Mouse (Mus musculus) forebrain, embryonic 11.5 days (tissue): ENCODE results near the gene Cnbp. TPM values are rescaled to one million over a fixed set of nuclear protein-coding genes. Genes with fewer than 3 reads are reported as not detected.
A peak's percentile ranks its signal among the peaks of the same experiment; 100 is the strongest.

Source experiments
- ATAC-seq: fragments of 200-750 bp; cut with Nextera tagmentation; replicated peaks from 2 replicates; pipeline ENCODE4 v1.8.0; 2017; ENCODE audit warnings: moderate TSS enrichment; ENCODE audit not compliant: low FRiP score
- DNase-seq: peaks from one replicate; pipeline ENCODE4 v3.0.0-alpha.2; 2017; ENCODE audit warnings: low spot score
- H3K27ac ChIP-seq: fragments of 300-500 bp; sonication (generic); 2 replicates; pipeline ENCODE4 v1.5.1; 2014; ENCODE audit warnings: low read depth, low read length
- H3K27me3 ChIP-seq: fragments of 300-500 bp; sonication (generic); 2 replicates; pipeline ENCODE4 v1.6.1; 2014; ENCODE audit warnings: mild to moderate bottlenecking, low read length, mixed read lengths; ENCODE audit not compliant: control insufficient read depth, insufficient read depth
- H3K36me3 ChIP-seq: fragments of 300-500 bp; sonication (generic); 2 replicates; pipeline ENCODE4 v1.6.1; 2014; ENCODE audit warnings: mild to moderate bottlenecking, low read length, moderate library complexity, mixed read lengths; ENCODE audit not compliant: control insufficient read depth, insufficient read depth
- H3K4me1 ChIP-seq: fragments of 300-500 bp; sonication (generic); replicated peaks from 2 replicates; pipeline ENCODE4 v1.6.1; 2014; ENCODE audit warnings: low read length, mixed read lengths; ENCODE audit not compliant: control insufficient read depth, insufficient read depth
- H3K4me2 ChIP-seq: fragments of 300-500 bp; sonication (generic); 2 replicates; pipeline ENCODE4 v1.6.1; 2014; ENCODE audit warnings: low read depth, mild to moderate bottlenecking, low read length, moderate library complexity, mixed read lengths; ENCODE audit not compliant: severe bottlenecking
- H3K4me3 ChIP-seq: fragments of 300-500 bp; sonication (generic); 2 replicates; pipeline ENCODE4 v1.5.1; 2014; ENCODE audit warnings: low read depth, low read length
- H3K9ac ChIP-seq: fragments of 300-500 bp; sonication (generic); 2 replicates; pipeline ENCODE4 v1.6.1; 2014; ENCODE audit warnings: low read length
- H3K9me3 ChIP-seq: fragments of 300-500 bp; sonication (generic); 2 replicates; pipeline ENCODE4 v1.6.1; 2016; ENCODE audit warnings: low read length, mixed read lengths; ENCODE audit not compliant: control insufficient read depth
- WGBS: fragments of 180-500 bp; shearing (Covaris S2); extraction: QIAGEN DNeasy Blood & Tissue Kit; methylation state at CpG from one replicate; pipeline ENCODE4 v1.1.7; 2014; 5-methylcytosine and 5-hydroxymethylcytosine counted together
- polyA plus RNA-seq: library from polyadenylated mRNA; unstranded; fragments of >200 nt; fragmentation: Nextera tagmentation; extraction: Ambion mirVana; gene quantifications from 2 replicates; pipeline ENCODE4 v1.2.1, GENCODE M21; 2014

Cnbp gene
- polyA plus RNA-seq, 1 experiment from 2014 or later: 1,299 TPM

DNA sequence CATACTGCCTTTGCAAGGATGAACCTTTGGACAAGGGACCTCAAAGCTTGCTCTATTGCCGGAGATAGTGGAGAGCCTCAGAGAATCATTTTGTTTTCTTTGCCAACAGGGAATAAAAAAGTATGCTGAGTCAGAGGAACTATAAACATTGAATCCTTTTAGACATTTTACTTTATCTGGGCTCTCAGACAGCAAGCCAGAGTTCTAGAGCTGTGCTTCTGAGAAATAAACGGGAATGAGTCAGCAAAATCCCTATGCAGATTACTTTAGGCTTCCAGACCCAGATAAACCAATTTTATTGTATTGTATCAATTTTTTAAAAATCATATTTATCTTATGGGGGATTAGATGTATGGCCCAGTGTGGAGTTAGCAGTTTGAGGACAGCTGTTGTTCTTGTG lies 16.4 kb upstream of the Cnbp start:
- H3K4me1 ChIP-seq: no peaks in the 10 kb centered on the region
- H3K9ac ChIP-seq: no peak overlapping the region
- no peaks in the 10 kb centered on the region for H3K9me3 ChIP-seq
- no peaks in the 10 kb centered on the region for H3K36me3 ChIP-seq
- no peak overlapping the region for H3K4me2 ChIP-seq
- DNase-seq (no peak), ATAC-seq (no peak)
- WGBS: 79% methylated on average over 2 of the region's 2 CpGs
- H3K27ac ChIP-seq: no peak overlapping the region
- no peaks in the 10 kb centered on the region; the same call in 1 of the 2 replicates for H3K27me3 ChIP-seq
- H3K4me3 ChIP-seq: no peak overlapping the region

DNA sequence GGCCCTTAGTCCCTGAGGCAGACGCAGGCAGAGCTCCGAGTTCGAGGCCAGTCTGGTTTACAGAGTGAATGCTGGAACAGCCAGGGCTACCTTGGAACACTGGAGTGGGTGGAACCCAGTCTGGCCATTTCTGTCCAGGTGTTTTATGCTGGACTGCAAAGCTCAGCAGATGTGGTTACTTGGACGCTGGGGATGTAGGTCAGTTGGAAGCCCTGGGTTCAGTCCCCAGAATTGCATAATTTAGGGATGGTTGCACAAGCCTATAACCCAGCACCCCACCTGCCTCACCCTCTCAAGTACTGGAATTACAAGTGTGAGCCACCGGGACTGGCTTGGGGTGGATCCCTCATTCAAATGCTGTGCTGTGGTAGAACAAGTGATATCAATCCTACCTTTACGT lies 15.3 kb upstream of the Cnbp start:
- Histone ChIP-seq H3K27me3 (no peaks in the 10 kb centered on the region; the same call in 1 of the 2 replicates), H3K4me1 (no peaks in the 10 kb centered on the region), H3K9me3 (no peaks in the 10 kb centered on the region), H3K4me3 (no peak overlapping the region), H3K27ac (no peak overlapping the region), H3K9ac (no peak overlapping the region), H3K36me3 (no peaks in the 10 kb centered on the region), H3K4me2 (no peak overlapping the region)
- WGBS: 82% methylated on average over 6 of the region's 6 CpGs
- DNase-seq (no peak), ATAC-seq (no peak)

DNA sequence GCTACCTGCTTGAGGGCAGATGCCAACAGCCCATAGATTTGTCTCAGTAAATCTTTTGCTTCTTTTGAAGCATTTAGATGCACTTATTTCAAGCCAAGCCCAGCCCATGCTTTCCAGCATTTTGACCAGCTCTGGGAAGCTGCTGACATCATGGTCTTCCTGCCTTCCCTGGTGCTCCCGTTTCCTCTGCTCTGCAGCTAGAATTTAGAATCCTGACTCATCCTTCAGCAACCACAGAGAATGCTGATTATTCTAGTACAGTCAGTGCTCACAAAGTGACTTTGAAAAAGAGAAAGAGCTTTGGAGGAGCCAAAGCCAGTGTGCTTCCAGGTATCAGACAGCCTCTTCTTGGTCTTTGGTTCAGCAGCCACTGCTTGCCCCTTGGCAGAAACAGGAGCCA lies 6.2 kb upstream of the Cnbp start:
- 55% methylated on average over 1 of the region's 1 CpGs for WGBS
- H3K9ac ChIP-seq: no peak overlapping the region
- H3K4me3 ChIP-seq: no peak overlapping the region
- H3K9me3 ChIP-seq: no peaks in the 10 kb centered on the region
- DNase-seq: no peak
- ATAC-seq: no peak
- H3K4me2 ChIP-seq: no peak overlapping the region
- H3K27me3 ChIP-seq: no peaks in the 10 kb centered on the region; the same call in 1 of the 2 replicates
- H3K4me1 ChIP-seq: no peaks in the 10 kb centered on the region
- H3K27ac ChIP-seq: no peak overlapping the region
- no peaks in the 10 kb centered on the region for H3K36me3 ChIP-seq

DNA sequence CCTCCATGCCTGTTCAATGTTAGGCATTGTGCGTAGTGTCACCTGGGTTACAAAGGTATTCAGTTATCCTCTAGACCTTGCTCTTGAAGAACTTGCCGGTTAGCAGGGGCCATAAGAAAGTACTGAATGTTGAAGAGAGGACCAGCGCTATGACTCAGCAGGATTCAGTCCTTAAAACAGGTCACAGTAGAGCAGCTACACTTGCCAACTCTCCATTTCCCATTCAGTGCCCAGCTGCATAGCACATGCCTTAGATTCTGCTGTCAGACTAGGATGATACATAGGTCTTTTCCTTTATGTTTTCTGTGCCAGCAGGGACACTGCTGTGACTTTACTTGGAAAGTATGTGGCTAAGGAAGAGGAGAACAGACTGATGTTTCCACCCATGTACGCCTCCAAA lies 2.5 kb upstream of the Cnbp start:
- no peaks in the 10 kb centered on the region for H3K36me3 ChIP-seq
- WGBS: 91% methylated on average over 4 of the region's 4 CpGs
- ATAC-seq (no peak), DNase-seq (no peak)
- no peak overlapping the region for H3K4me3 ChIP-seq
- no peaks in the 10 kb centered on the region; the same call in 1 of the 2 replicates for H3K27me3 ChIP-seq
- H3K4me1 ChIP-seq: peaks cover 5% of the 10 kb centered on the region
- no peak overlapping the region for H3K4me2 ChIP-seq
- no peaks in the 10 kb centered on the region for H3K9me3 ChIP-seq
- no peak overlapping the region for H3K9ac ChIP-seq
- H3K27ac ChIP-seq: no peak overlapping the region

DNA sequence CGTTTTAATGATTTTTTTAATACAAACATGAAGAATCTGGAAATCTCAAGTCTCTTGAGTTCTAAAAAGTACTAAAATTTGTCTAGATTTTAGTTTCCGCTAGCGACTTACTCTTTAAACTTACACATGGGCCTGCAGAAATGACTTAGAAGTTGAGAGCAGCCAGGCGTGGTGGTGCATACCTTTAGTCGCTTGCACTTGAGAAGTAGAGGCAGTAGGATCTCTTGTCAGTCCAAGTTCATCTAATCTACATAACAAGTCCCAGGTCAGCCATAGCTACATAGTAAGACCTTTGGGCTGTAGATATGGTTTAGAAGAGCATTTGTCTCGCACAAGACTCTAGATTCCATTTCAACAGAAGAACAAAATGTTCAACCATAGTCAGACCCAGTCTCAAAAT lies 965 bp upstream of the Cnbp start:
- H3K4me3 ChIP-seq: no peak overlapping the region
- H3K27ac ChIP-seq: no peak overlapping the region
- ATAC-seq (no peak), DNase-seq (no peak)
- no peaks in the 10 kb centered on the region; the same call in 1 of the 2 replicates for H3K27me3 ChIP-seq
- H3K9me3 ChIP-seq: no peaks in the 10 kb centered on the region
- H3K4me1 ChIP-seq: peaks cover 8% of the 10 kb centered on the region
- H3K4me2 ChIP-seq: no peak overlapping the region
- no peak overlapping the region for H3K9ac ChIP-seq
- H3K36me3 ChIP-seq: no peaks in the 10 kb centered on the region
- 77% methylated on average over 6 of the region's 6 CpGs for WGBS

DNA sequence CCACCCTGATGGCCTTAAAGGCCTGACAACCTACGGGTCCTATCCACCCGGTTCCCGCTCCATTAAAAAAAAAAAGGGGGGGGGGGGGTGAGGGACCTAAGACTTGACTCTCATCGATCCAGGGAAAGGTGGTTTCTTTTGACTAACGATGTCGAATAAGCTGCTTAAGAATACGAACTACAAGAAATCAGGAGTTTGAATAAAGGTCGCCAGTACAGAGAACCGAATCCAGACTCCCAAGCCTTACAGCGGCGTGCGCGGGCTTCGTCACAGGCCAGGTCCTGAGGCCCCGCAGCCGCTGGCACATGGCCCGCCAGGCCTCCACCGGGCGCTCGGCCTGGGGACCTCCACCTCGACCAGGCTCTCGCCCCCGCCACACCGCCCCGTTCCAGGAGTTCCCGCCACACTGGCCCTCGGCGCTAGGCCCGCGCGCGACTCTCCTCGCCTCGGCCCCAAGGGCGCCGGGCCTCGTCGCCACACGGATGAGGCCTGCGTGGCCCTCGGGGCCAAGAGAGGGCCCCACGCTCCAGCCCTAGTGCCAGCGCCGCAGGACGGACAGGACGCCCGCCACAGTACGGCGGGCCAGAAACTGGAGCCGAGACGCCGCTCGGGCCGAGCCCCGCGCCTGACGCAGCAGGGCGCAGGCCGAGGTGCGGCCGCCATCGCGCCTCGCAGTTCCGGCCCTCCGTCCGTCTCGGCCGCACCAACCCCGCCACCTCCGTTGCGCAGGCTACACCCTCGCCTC lies 579 bp downstream of the Cnbp start:
- Histone ChIP-seq H3K9ac (peak overlapping the region; percentile 100), H3K4me1 (peaks cover 8% of the 10 kb centered on the region), H3K27ac (peak overlapping the region; percentile 81), H3K4me2 (peak overlapping the region; percentile 81), H3K9me3 (no peaks in the 10 kb centered on the region), H3K36me3 (peaks cover under 1% of the 10 kb centered on the region; the same call in 1 of the 2 replicates), H3K4me3 (peak overlapping the region; percentile 100), H3K27me3 (no peaks in the 10 kb centered on the region; the same call in 1 of the 2 replicates)
- peak; percentile 80 for ATAC-seq
- peak; percentile 73 for DNase-seq
- WGBS: under 1% methylated on average over 70 of the region's 73 CpGs

DNA sequence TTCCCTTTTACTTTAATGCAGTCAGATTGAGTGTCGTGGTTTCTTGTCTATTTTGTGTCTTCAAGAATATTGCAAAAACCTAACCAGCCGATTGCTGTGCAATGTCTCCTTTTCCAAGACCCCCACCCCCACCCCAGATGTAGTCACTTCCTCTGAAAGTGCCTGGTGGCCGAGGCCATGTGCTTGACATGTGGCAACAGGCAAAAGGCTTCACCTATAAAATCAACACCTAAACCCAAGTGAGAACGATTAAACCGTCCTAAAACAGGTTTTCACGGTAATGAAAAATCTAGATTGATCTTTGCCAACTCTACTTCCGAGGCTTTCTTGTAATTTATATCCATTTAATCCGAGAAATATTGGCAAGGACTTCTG lies 1.1 kb downstream of the Cnbp start:
- Histone ChIP-seq H3K9me3 (no peaks in the 10 kb centered on the region), H3K36me3 (peaks cover 6% of the 10 kb centered on the region), H3K4me3 (peak overlapping the region; percentile 100), H3K27me3 (no peaks in the 10 kb centered on the region; the same call in 1 of the 2 replicates), H3K4me2 (peak overlapping the region; percentile 81), H3K27ac (no peak overlapping the region), H3K4me1 (peaks cover 8% of the 10 kb centered on the region), H3K9ac (peak overlapping the region; percentile 100)
- ATAC-seq: no peak
- peak; percentile 60 for DNase-seq
- WGBS: 2% methylated on average over 8 of the region's 8 CpGs

DNA sequence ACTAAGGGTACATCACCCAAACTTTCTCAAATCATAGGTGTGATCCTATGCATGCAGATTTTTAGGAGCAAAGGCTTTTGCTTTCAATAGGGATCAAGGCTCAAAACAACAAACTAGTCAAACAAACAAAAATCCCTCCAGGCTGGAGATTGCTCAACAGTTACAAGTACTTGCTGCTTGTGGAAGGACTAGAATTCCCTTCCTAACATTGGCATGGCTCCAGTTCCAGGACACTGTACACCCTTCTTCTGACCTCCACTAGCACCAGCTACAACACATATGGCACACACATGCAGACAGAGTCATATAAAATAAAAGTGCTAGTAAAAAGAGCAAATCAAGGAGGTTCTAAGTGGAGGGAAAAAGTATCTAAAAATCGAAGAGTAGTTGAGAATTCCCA lies 4.1 kb downstream of the Cnbp start:
- peaks cover 12% of the 10 kb centered on the region for H3K36me3 ChIP-seq
- no peaks in the 10 kb centered on the region for H3K9me3 ChIP-seq
- ATAC-seq (no peak), DNase-seq (no peak)
- WGBS: 84% methylated on average over 1 of the region's 1 CpGs
- H3K27me3 ChIP-seq: no peaks in the 10 kb centered on the region
- H3K4me1 ChIP-seq: peaks cover 8% of the 10 kb centered on the region
- no peak overlapping the region for H3K4me3 ChIP-seq
- H3K9ac ChIP-seq: no peak overlapping the region
- H3K4me2 ChIP-seq: no peak overlapping the region
- H3K27ac ChIP-seq: no peak overlapping the region
